Mouse (Mus musculus) stomach, postnatal 0 days (tissue): Measurements from ENCODE around the gene Olfr286.

ENCODE experiments used
- CTCF ChIP-seq: IDR thresholded peaks from 2 replicates; pipeline ENCODE4 v1.5.1; 2016; ENCODE audit warnings: antibody characterized with exemption, low read depth, mild to moderate bottlenecking, moderate library complexity
- EP300 ChIP-seq: optimal IDR thresholded peaks from 2 replicates; pipeline ENCODE3; 2016; ENCODE audit warnings: antibody characterized with exemption

- TF ChIP-seq CTCF: no peak
- no peak for TF ChIP-seq EP300
Observed at GRCm38 (mm10) chr15:98209676-98210075, 24.6 kb downstream of the Olfr286 start.
